Mouse (Mus musculus) ES-E14 (cell line): ENCODE data around the gene Frmpd4. TPM values are rescaled to one million over a fixed set of nuclear protein-coding genes. Genes with fewer than 3 reads are reported as not detected.

Source experiments
- DNase-seq: peaks from one replicate; pipeline ENCODE4 v3.0.0-alpha.2; 2013; ENCODE audit warnings: low read depth, low spot score
- H3K27ac ChIP-seq: 2 replicates; pipeline ENCODE4 v1.5.1; 2012; ENCODE audit warnings: low read depth, mild to moderate bottlenecking, low read length, moderate library complexity, mixed read lengths; ENCODE audit not compliant: poor library complexity, insufficient read depth, severe bottlenecking
- H3K36me3 ChIP-seq: 2 replicates; pipeline ENCODE4 v1.6.1; 2012; ENCODE audit warnings: mild to moderate bottlenecking, low read length, moderate library complexity, mixed read lengths; ENCODE audit not compliant: control insufficient read depth, poor library complexity, insufficient read depth, severe bottlenecking
- H3K4me1 ChIP-seq, 2 experiments: fragments of 150-350 bp in 1 of 2; sonication (generic) in 1 of 2; 2 replicates each; pipeline ENCODE4 v1.6.1; 2012; ENCODE audit warnings: low read length in 2 of 2, mild to moderate bottlenecking in 1 of 2, mixed read lengths in 1 of 2; ENCODE audit not compliant: control insufficient read depth in 2 of 2, insufficient read depth in 2 of 2, poor library complexity in 1 of 2
- H3K4me3 ChIP-seq, 2 experiments: fragments of 150-350 bp in 1 of 2; sonication (generic) in 1 of 2; 2 replicates each; pipeline ENCODE4 v1.5.1; 2012; ENCODE audit warnings: low read length in 2 of 2, low read depth in 1 of 2, mild to moderate bottlenecking in 1 of 2, mixed read lengths in 1 of 2; ENCODE audit not compliant: insufficient read depth in 1 of 2, poor library complexity in 1 of 2, severe bottlenecking in 1 of 2
- H3K9ac ChIP-seq: 2 replicates; pipeline ENCODE4 v1.6.1; 2012; ENCODE audit warnings: low read depth, mild to moderate bottlenecking, low read length, mixed read lengths; ENCODE audit not compliant: poor library complexity, insufficient read depth, severe bottlenecking
- H3K9me3 ChIP-seq: fragments of 150-350 bp; sonication (generic); 2 replicates; pipeline ENCODE4 v1.6.1; 2012; ENCODE audit warnings: low read depth, mild to moderate bottlenecking, low read length; ENCODE audit not compliant: control insufficient read depth, insufficient read depth
- CHD2 ChIP-seq: IDR thresholded peaks from 2 replicates; pipeline ENCODE4 v1.6.1; 2014; ENCODE audit warnings: mild to moderate bottlenecking, low read depth, low read length, inconsistent platforms
- HCFC1 ChIP-seq: IDR thresholded peaks from 2 replicates; pipeline ENCODE4 v1.6.1; 2012; ENCODE audit warnings: low read length, inconsistent platforms, borderline replicate concordance; ENCODE audit not compliant: insufficient read depth
- MAFK ChIP-seq: IDR thresholded peaks from 2 replicates; pipeline ENCODE4 v1.6.1; 2014; ENCODE audit warnings: mild to moderate bottlenecking, low read depth, low read length, inconsistent platforms; ENCODE audit not compliant: insufficient read depth
- ZC3H11A ChIP-seq: IDR thresholded peaks from 2 replicates; pipeline ENCODE4 v1.6.1; 2012; ENCODE audit warnings: low read depth, mild to moderate bottlenecking, inconsistent platforms, low read length, borderline replicate concordance
- ZNF384 ChIP-seq: IDR thresholded peaks from 2 replicates; pipeline ENCODE4 v1.6.1; 2012; ENCODE audit warnings: low read depth, low read length, inconsistent platforms
- in situ Hi-C, 2 experiments: fragments of 600-800 bp; cut with MboI; formaldehyde crosslinking; loops; one replicate each; pipeline ENCODE4 v1.15.1; 2025; ENCODE audit warnings: low sequenced_read_pairs in 2 of 2, inconsistent platforms in 1 of 2; ENCODE audit not compliant: unreplicated experiment in 2 of 2
- total RNA-seq: library from RNA; depleted of rRNA; stranded (reverse); fragments of 300-350 nt; gene quantifications from 2 replicates; pipeline ENCODE4 v1.2.3, GENCODE M21; 2012

Gene Frmpd4
- total RNA-seq, 1 experiment: not detected

GRCm38 (mm10) chrX:168017792-168018191 lies 559.2 kb downstream of the Frmpd4 start:
- no peak for DNase-seq
- no peak for TF ChIP-seq HCFC1
- TF ChIP-seq MAFK: no peak
- TF ChIP-seq ZC3H11A: no peak
- no peak for TF ChIP-seq ZNF384
- in situ Hi-C loops: no loop called here
- Histone ChIP-seq H3K9ac (no peak overlapping the region), H3K36me3 (no peaks in the 10 kb centered on the region), H3K27ac (no peak overlapping the region), H3K4me1 (no peaks in the 10 kb centered on the region), H3K4me3 (no peak overlapping the region), H3K9me3 (no peaks in the 10 kb centered on the region)

- Histone ChIP-seq H3K9me3 (no peaks in the 10 kb centered on the region), H3K4me1 (no peaks in the 10 kb centered on the region), H3K4me3 (no peak overlapping the region), H3K27ac (no peak overlapping the region), H3K9ac (no peak overlapping the region), H3K36me3 (no peaks in the 10 kb centered on the region)
- TF ChIP-seq ZC3H11A (no peak), HCFC1 (no peak), CHD2 (no peak), MAFK (no peak), ZNF384 (no peak)
- no peak for DNase-seq
- in situ Hi-C loops: no loop called here
Measured at GRCm38 (mm10) chrX:167984835-167985234, 592.2 kb downstream of the Frmpd4 start.

GRCm38 (mm10) chrX:167951207-167951606 lies 625.8 kb downstream of the Frmpd4 start:
- TF ChIP-seq ZC3H11A: no peak
- TF ChIP-seq HCFC1: no peak
- no peak for TF ChIP-seq MAFK
- no peak for TF ChIP-seq CHD2
- no peak for TF ChIP-seq ZNF384
- H3K36me3 ChIP-seq: no peaks in the 10 kb centered on the region
- in situ Hi-C loops: no loop called here
- no peaks in the 10 kb centered on the region for H3K4me1 ChIP-seq
- no peak for DNase-seq
- no peak overlapping the region for H3K27ac ChIP-seq
- H3K9ac ChIP-seq: no peak overlapping the region
- H3K4me3 ChIP-seq: no peak overlapping the region
- H3K9me3 ChIP-seq: no peaks in the 10 kb centered on the region

- DNase-seq: no peak
- Histone ChIP-seq H3K9ac (no peak overlapping the region), H3K27ac (no peak overlapping the region), H3K4me1 (no peaks in the 10 kb centered on the region), H3K4me3 (no peak overlapping the region), H3K36me3 (no peaks in the 10 kb centered on the region), H3K9me3 (no peaks in the 10 kb centered on the region)
- in situ Hi-C loops: no loop called here
- TF ChIP-seq MAFK (no peak), ZC3H11A (no peak), ZNF384 (no peak), HCFC1 (no peak), CHD2 (no peak)
Measured at GRCm38 (mm10) chrX:167909483-167909882, 667.5 kb downstream of the Frmpd4 start.

GRCm38 (mm10) chrX:167901046-167901445 lies 676.0 kb downstream of the Frmpd4 start:
- Histone ChIP-seq H3K9ac (no peak overlapping the region), H3K4me3 (no peak overlapping the region), H3K36me3 (no peaks in the 10 kb centered on the region), H3K4me1 (no peaks in the 10 kb centered on the region), H3K9me3 (no peaks in the 10 kb centered on the region), H3K27ac (no peak overlapping the region)
- in situ Hi-C loops: no loop called here
- TF ChIP-seq ZC3H11A: no peak
- no peak for TF ChIP-seq MAFK
- no peak for TF ChIP-seq ZNF384
- no peak for TF ChIP-seq HCFC1
- no peak for TF ChIP-seq CHD2
- no peak for DNase-seq
